Mouse (Mus musculus): ENCODE data around the gene Ccdc73. TPM values are rescaled to one million over a fixed set of nuclear protein-coding genes. Genes with fewer than 3 reads are reported as not detected.
"Not testable (repeated sequence)": the region's sequence is repeated elsewhere in the genome, so short reads cannot be mapped to it uniquely, and the experiment has no call there.

The Ccdc73 gene
- polyA plus RNA-seq, 1 experiment from 2014 or later = 6.3 TPM

DNA sequence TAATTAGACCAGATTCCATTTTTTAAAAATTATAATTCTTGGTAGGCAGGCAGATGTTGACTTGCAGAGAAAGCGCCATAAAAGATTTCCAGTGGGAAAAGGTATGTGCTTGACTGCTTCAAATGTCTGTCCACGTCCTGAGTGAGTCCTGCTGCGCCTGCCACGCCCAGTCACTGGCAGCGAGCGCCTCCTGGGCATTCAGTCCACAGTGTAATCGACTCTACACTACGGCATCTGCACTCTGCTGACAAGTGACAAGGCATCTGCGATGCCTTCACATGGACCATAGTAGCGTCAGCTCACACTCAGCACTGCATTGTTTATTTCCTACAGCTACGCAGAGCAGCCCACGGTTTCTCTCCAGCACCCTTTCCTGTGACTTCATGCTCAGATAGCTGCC lies 158.0 kb downstream of the Ccdc73 start:
- ATAC-seq (replicated peaks; ENCODE audit: low FRiP score); H3K4me3 ChIP-seq (ENCODE audit: low read depth, low read length); H3K9me3 ChIP-seq (ENCODE audit: control insufficient read depth, low read length); H3K27me3 ChIP-seq (replicated peaks; ENCODE audit: control insufficient read depth, insufficient read depth, low read length); H3K9ac ChIP-seq (ENCODE audit: low read depth, low read length); H3K36me3 ChIP-seq (ENCODE audit: control insufficient read depth, insufficient read depth, low read length); DNase-seq (ENCODE audit: low spot score); H3K4me2 ChIP-seq; H3K27ac ChIP-seq (ENCODE audit: low read depth, low read length): not testable (repeated sequence)
- WGBS = 80% methylated on average over 12 of the region's 12 CpGs
- peaks cover 13% of the 10 kb centered on the region for H3K4me1 ChIP-seq (replicated peaks; ENCODE audit: control insufficient read depth, insufficient read depth, low read length)

DNA sequence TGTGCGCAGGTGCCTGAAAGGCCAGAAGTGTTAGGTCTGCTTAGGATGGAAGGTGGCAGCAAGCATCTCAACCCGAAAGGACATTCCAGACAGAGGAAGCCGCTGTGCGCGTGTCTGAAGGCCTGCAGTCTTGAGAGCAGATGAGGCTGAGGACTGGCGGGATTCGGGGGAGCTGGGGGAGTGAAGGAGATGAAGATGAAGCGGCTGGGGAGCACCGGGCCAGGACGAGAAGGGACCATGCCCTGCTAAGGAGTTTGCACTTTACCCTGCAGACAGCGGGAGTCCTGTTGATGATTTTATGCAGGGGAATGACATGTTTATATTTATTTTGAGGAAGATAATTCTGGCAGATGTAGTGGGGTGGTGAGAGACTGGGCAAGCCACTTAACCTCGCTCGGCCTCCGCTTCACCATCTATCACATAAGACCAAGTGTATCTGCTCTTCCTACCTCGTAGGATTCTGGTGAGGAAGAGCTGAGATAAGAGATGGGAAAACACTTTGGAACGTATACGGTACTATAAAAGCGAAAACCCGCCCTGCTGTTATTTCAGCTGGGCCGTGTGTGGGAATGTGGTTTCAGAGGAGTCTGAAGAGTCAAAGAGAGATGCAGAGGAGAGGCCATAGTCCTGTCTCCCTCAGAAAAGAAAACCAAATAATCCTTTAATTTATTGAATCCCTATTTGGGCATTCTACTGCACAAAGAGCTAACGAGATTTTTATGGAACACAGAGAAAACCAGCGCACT lies 159.5 kb downstream of the Ccdc73 start:
- H3K4me2 ChIP-seq = no peak overlapping the region
- no peak overlapping the region for H3K9ac ChIP-seq (ENCODE audit: low read depth, low read length)
- 0 out of 2 replicates have a peak, but pooled peaks cover 2% of the 10 kb centered on the region for H3K27me3 ChIP-seq (replicated peaks; ENCODE audit: control insufficient read depth, insufficient read depth, low read length)
- no peak for ATAC-seq (replicated peaks; ENCODE audit: low FRiP score)
- no peaks in the 10 kb centered on the region for H3K36me3 ChIP-seq (ENCODE audit: control insufficient read depth, insufficient read depth, low read length)
- DNase-seq (ENCODE audit: low spot score) = no peak
- H3K9me3 ChIP-seq (ENCODE audit: control insufficient read depth, low read length) = no peaks in the 10 kb centered on the region
- H3K4me3 ChIP-seq (ENCODE audit: low read depth, low read length) = no peak overlapping the region
- no peak overlapping the region for H3K27ac ChIP-seq (ENCODE audit: low read depth, low read length)
- WGBS = 71% methylated on average over 22 of the region's 22 CpGs
- peaks cover 11% of the 10 kb centered on the region for H3K4me1 ChIP-seq (replicated peaks; ENCODE audit: control insufficient read depth, insufficient read depth, low read length)

DNA sequence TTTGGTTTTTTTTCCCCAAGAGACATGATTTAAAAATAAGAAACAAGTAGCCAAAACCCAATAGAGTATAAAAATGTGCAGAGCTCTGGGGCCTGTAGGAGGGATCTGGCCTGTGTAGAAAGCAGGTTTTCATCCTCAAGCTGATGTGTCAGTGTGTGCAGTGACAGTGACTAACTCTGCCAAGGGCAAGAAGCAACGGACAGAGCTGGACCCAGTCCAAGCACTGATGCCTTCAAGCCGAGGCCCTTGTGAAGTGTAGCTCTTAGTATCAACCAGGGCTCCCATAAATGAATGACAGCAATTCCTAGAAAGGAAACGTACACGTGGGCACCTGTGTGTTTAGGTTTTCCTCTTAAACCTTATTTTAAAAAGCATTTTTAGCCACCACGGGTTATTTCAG lies 161.2 kb downstream of the Ccdc73 start:
- no peak overlapping the region for H3K4me3 ChIP-seq (ENCODE audit: low read depth, low read length)
- ATAC-seq (replicated peaks; ENCODE audit: low FRiP score) (no peak), DNase-seq (ENCODE audit: low spot score) (no peak)
- H3K27ac ChIP-seq (ENCODE audit: low read depth, low read length) = no peak overlapping the region
- H3K4me1 ChIP-seq (replicated peaks; ENCODE audit: control insufficient read depth, insufficient read depth, low read length) = no peaks in the 10 kb centered on the region
- no peak overlapping the region for H3K9ac ChIP-seq (ENCODE audit: low read depth, low read length)
- H3K9me3 ChIP-seq (ENCODE audit: control insufficient read depth, low read length) = no peaks in the 10 kb centered on the region
- no peak overlapping the region for H3K4me2 ChIP-seq
- 72% methylated on average over 5 of the region's 5 CpGs for WGBS
- no peaks in the 10 kb centered on the region for H3K36me3 ChIP-seq (ENCODE audit: control insufficient read depth, insufficient read depth, low read length)
- 0 out of 2 replicates have a peak, but pooled peaks cover 2% of the 10 kb centered on the region for H3K27me3 ChIP-seq (replicated peaks; ENCODE audit: control insufficient read depth, insufficient read depth, low read length)

DNA sequence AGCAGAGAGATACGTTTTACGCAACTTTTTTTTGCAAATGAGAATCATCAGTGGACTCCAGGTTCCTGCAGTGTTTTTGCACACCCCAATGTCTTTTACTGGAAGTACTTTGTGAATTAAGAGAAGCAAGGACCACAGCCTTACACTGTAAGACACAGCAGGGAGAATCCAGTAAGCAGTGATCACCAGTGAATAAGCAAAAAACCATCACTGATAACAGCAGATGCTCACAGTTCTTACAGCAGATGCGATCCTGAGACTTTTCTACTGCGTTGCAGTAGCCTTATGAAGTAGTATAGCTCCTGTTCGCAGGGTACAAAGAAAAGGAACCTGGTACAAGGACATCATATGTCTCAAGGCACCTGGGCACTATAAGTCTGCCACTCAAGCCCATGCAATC lies 162.9 kb downstream of the Ccdc73 start:
- H3K36me3 ChIP-seq (ENCODE audit: control insufficient read depth, insufficient read depth, low read length) = no peaks in the 10 kb centered on the region
- no peak for ATAC-seq (replicated peaks; ENCODE audit: low FRiP score)
- H3K27me3 ChIP-seq (replicated peaks; ENCODE audit: control insufficient read depth, insufficient read depth, low read length) = 0 out of 2 replicates have a peak, but pooled peaks cover 2% of the 10 kb centered on the region
- H3K27ac ChIP-seq (ENCODE audit: low read depth, low read length) = no peak overlapping the region
- DNase-seq (ENCODE audit: low spot score) = no peak
- H3K4me1 ChIP-seq (replicated peaks; ENCODE audit: control insufficient read depth, insufficient read depth, low read length) = no peaks in the 10 kb centered on the region
- no peak overlapping the region for H3K4me3 ChIP-seq (ENCODE audit: low read depth, low read length)
- H3K9me3 ChIP-seq (ENCODE audit: control insufficient read depth, low read length) = no peaks in the 10 kb centered on the region
- 87% methylated on average over 5 of the region's 5 CpGs for WGBS
- no peak overlapping the region for H3K4me2 ChIP-seq
- H3K9ac ChIP-seq (ENCODE audit: low read depth, low read length) = no peak overlapping the region

DNA sequence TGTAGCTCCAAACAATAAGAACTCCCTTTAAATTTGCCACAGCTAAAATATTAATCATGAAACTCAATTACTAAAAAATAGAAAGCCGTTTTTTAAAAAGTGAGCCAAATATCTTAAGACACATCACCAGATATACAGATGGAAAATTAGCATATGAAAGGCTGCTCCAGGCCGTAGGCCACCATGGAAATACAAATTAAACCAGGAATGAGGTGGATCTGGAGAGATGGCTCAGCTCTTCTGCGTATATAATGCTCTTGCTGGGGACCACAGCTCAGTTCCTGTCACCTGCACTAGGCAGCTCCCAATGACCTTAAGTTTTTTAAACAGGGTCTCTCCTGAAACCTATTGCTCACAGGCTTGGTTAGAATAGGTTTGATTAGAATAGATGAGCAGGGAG lies 166.5 kb downstream of the Ccdc73 start:
- H3K9me3 ChIP-seq (ENCODE audit: control insufficient read depth, low read length) = no peaks in the 10 kb centered on the region
- H3K27me3 ChIP-seq (replicated peaks; ENCODE audit: control insufficient read depth, insufficient read depth, low read length) = 0 out of 2 replicates have a peak, but pooled peaks cover 2% of the 10 kb centered on the region
- H3K9ac ChIP-seq (ENCODE audit: low read depth, low read length) = no peak overlapping the region
- no peak for ATAC-seq (replicated peaks; ENCODE audit: low FRiP score)
- no peaks in the 10 kb centered on the region for H3K36me3 ChIP-seq (ENCODE audit: control insufficient read depth, insufficient read depth, low read length)
- H3K4me3 ChIP-seq (ENCODE audit: low read depth, low read length) = no peak overlapping the region
- no peaks in the 10 kb centered on the region for H3K4me1 ChIP-seq (replicated peaks; ENCODE audit: control insufficient read depth, insufficient read depth, low read length)
- no peak overlapping the region for H3K27ac ChIP-seq (ENCODE audit: low read depth, low read length)
- no peak overlapping the region for H3K4me2 ChIP-seq
- 86% methylated on average over 3 of the region's 3 CpGs for WGBS
- no peak for DNase-seq (ENCODE audit: low spot score)

DNA sequence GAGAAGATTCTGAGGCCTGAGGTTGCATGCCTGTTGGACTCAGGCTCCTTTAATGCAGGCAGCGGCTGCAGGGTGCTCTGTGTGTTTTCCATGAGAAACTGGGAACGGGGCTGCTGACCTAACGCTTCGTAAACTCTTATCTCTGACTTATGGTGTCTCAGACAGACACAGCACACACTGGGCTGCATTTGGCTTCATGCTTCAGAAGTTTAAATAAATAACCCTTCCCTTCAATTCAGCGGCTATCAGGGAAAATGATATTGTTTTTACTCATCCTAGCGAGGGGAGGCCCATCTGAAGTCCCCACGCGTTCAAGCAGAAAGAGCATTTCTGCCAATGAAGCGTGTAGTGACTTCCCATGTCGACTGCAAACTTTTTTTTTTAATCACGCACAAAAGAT lies 168.4 kb downstream of the Ccdc73 start:
- no peak overlapping the region for H3K4me3 ChIP-seq (ENCODE audit: low read depth, low read length)
- no peaks in the 10 kb centered on the region for H3K36me3 ChIP-seq (ENCODE audit: control insufficient read depth, insufficient read depth, low read length)
- H3K4me1 ChIP-seq (replicated peaks; ENCODE audit: control insufficient read depth, insufficient read depth, low read length) = no peaks in the 10 kb centered on the region
- ATAC-seq (replicated peaks; ENCODE audit: low FRiP score) = no peak
- no peak overlapping the region for H3K9ac ChIP-seq (ENCODE audit: low read depth, low read length)
- no peaks in the 10 kb centered on the region for H3K27me3 ChIP-seq (replicated peaks; ENCODE audit: control insufficient read depth, insufficient read depth, low read length)
- no peak overlapping the region for H3K27ac ChIP-seq (ENCODE audit: low read depth, low read length)
- no peaks in the 10 kb centered on the region for H3K9me3 ChIP-seq (ENCODE audit: control insufficient read depth, low read length)
- DNase-seq (ENCODE audit: low spot score) = no peak
- 64% methylated on average over 11 of the region's 11 CpGs for WGBS
- no peak overlapping the region for H3K4me2 ChIP-seq

DNA sequence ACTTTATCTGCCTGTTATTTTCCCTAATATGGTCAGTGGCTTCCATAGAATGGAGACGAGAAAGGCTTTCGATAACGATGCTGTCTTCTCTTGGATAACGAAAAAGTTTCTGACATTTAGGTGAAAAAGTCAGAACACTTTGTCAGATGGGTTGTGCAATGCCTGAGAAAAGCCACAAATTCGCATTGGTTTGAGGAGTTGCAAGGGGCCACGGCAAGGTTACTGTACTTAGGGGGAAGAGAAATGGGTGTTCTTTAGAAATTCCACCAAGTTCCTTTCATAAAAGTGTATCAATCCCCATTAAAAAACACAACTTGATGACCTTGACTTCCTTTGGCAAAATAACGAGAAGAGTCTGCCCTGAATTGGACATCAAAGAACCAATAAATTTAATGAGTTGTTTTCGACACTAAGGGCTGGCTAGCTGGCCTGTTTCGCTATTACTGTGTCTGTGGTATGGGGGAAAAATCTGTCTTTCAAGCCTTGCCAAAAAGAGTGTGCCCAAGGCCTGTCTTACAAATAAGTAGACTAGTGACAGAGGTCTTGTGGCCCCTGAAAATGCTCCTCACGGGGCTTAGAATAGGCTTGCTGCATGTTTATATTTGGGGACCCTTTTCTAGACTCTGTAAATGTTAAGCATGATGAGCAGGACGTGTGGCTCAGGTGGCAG lies 168.9 kb downstream of the Ccdc73 start:
- no peak overlapping the region for H3K4me2 ChIP-seq
- no peaks in the 10 kb centered on the region for H3K9me3 ChIP-seq (ENCODE audit: control insufficient read depth, low read length)
- no peak overlapping the region for H3K27ac ChIP-seq (ENCODE audit: low read depth, low read length)
- no peak overlapping the region for H3K4me3 ChIP-seq (ENCODE audit: low read depth, low read length)
- 70% methylated on average over 11 of the region's 11 CpGs for WGBS
- H3K36me3 ChIP-seq (ENCODE audit: control insufficient read depth, insufficient read depth, low read length) = no peaks in the 10 kb centered on the region
- H3K4me1 ChIP-seq (replicated peaks; ENCODE audit: control insufficient read depth, insufficient read depth, low read length) = no peaks in the 10 kb centered on the region
- no peaks in the 10 kb centered on the region for H3K27me3 ChIP-seq (replicated peaks; ENCODE audit: control insufficient read depth, insufficient read depth, low read length)
- no peak for ATAC-seq (replicated peaks; ENCODE audit: low FRiP score)
- no peak overlapping the region for H3K9ac ChIP-seq (ENCODE audit: low read depth, low read length)
- no peak for DNase-seq (ENCODE audit: low spot score)

DNA sequence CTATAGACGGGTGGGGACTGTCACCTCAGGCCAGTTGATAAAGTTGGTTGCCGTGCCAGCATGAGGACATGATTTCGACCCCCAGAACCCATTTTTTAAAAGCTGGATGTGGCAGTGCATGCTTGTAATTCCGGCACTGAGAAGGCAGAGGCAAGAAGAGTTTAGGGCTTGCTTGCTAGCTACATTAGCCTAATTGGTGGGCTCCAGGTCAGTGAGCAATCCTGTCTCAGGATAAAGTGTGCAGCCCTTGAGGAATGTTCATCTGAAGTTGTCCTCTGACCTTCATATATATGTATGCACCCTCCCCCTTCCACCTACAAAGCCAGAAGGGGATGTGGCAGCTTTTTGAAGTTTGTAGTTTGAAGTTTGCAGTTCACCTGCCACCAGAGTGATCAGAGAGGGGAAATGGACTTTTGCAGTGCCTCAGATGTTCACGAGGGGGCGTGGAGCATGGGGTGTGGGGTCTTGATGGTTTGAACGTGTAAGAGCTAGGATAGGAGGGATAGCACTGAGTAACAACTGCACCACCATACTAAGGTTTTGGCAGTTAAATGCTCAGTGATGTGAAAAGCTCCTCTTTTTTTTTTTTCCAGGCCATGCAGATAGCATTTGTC lies 170.5 kb downstream of the Ccdc73 start:
- no peak for DNase-seq (ENCODE audit: low spot score)
- Histone ChIP-seq H3K27me3 (replicated peaks; ENCODE audit: control insufficient read depth, insufficient read depth, low read length) (no peaks in the 10 kb centered on the region; the same call in 1 of the 2 replicates), H3K27ac (ENCODE audit: low read depth, low read length) (no peak overlapping the region), H3K4me1 (replicated peaks; ENCODE audit: control insufficient read depth, insufficient read depth, low read length) (no peaks in the 10 kb centered on the region), H3K9ac (ENCODE audit: low read depth, low read length) (no peak overlapping the region), H3K4me3 (ENCODE audit: low read depth, low read length) (no peak overlapping the region), H3K4me2 (no peak overlapping the region), H3K36me3 (ENCODE audit: control insufficient read depth, insufficient read depth, low read length) (no peaks in the 10 kb centered on the region), H3K9me3 (ENCODE audit: control insufficient read depth, low read length) (no peaks in the 10 kb centered on the region)
- WGBS = 73% methylated on average over 7 of the region's 7 CpGs
- no peak for ATAC-seq (replicated peaks; ENCODE audit: low FRiP score)
